Mouse (Mus musculus) neural tube, embryonic 14.5 days (tissue): ENCODE measurements at regions not wholly inside any gene's neighbourhood (a gene's known extent, or its start where the extent isn't known, plus 50 kb on each side); places are given as distances from the start of the nearest gene placed in this dataset.

Experiments used
- ATAC-seq: fragments of 200-750 bp; cut with Nextera tagmentation; 2 replicates; pipeline ENCODE4 v1.8.0; 2017; ENCODE audit warnings: low read depth, mild to moderate bottlenecking, moderate TSS enrichment, moderate library complexity
- H3K27ac ChIP-seq: fragments of 300-500 bp; sonication (generic); 2 replicates; pipeline ENCODE4 v1.5.1; 2014; ENCODE audit warnings: low read depth, mild to moderate bottlenecking, control low read depth, low read length, moderate library complexity, mixed read lengths
- H3K27me3 ChIP-seq: fragments of 300-500 bp; sonication (generic); 2 replicates; pipeline ENCODE4 v1.6.1; 2014; ENCODE audit warnings: low read length; ENCODE audit not compliant: control insufficient read depth, insufficient read depth
- H3K36me3 ChIP-seq: fragments of 300-500 bp; sonication (generic); 2 replicates; pipeline ENCODE4 v1.6.1; 2014; ENCODE audit warnings: low read length, mixed read lengths; ENCODE audit not compliant: control insufficient read depth, insufficient read depth
- H3K4me1 ChIP-seq: fragments of 300-500 bp; sonication (generic); 2 replicates; pipeline ENCODE4 v1.6.1; 2014; ENCODE audit warnings: low read length; ENCODE audit not compliant: control insufficient read depth, insufficient read depth
- H3K4me2 ChIP-seq: fragments of 300-500 bp; sonication (generic); 2 replicates; pipeline ENCODE4 v1.6.1; 2014; ENCODE audit warnings: mild to moderate bottlenecking, low read depth, low read length, control low read depth
- H3K4me3 ChIP-seq: fragments of 300-500 bp; sonication (generic); 2 replicates; pipeline ENCODE4 v1.5.1; 2014; ENCODE audit warnings: low read depth, low read length, control low read depth, mixed read lengths
- H3K9ac ChIP-seq: fragments of 300-500 bp; sonication (generic); replicated peaks from 2 replicates; pipeline ENCODE4 v1.6.1; 2014; ENCODE audit warnings: low read depth, mild to moderate bottlenecking, control low read depth, low read length, mixed read lengths
- H3K9me3 ChIP-seq: fragments of 300-500 bp; sonication (generic); 2 replicates; pipeline ENCODE4 v1.6.1; 2016; ENCODE audit warnings: low read length; ENCODE audit not compliant: control insufficient read depth
- WGBS: fragments of 180-500 bp; shearing (Covaris S2); extraction: QIAGEN DNeasy Blood & Tissue Kit; methylation state at CpG from one replicate; pipeline ENCODE4 v1.1.7; 2014; 5-methylcytosine and 5-hydroxymethylcytosine counted together

DNA sequence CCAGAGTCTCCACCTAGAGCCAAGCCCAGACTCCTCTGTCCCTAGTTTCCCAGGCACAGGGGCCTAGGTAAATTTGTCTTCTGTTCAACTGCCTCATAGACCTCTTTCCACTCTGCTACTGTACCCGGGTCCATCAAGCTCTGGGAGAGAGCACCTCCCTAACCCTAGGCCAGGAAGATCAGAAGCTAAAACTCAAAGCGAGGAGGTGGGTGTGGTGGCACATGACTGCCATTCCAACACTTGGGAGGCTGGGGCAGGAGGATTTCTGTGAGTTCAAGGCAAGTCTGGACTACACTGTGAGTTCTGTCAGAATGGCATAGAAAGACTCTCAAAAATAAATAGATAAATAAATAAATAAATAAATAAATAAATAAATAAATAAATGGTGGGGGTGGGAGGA is 91.2 kb upstream of the Tbx3 start:
- WGBS: 88% methylated on average over 2 of the region's 2 CpGs
- Histone ChIP-seq H3K4me3 (no peak overlapping the region), H3K4me2 (no peak overlapping the region), H3K4me1 (no peaks in the 10 kb centered on the region), H3K9ac (no peak overlapping the region), H3K27me3 (no peaks in the 10 kb centered on the region), H3K36me3 (no peaks in the 10 kb centered on the region), H3K9me3 (no peaks in the 10 kb centered on the region), H3K27ac (no peak overlapping the region)
- no peak for ATAC-seq

DNA sequence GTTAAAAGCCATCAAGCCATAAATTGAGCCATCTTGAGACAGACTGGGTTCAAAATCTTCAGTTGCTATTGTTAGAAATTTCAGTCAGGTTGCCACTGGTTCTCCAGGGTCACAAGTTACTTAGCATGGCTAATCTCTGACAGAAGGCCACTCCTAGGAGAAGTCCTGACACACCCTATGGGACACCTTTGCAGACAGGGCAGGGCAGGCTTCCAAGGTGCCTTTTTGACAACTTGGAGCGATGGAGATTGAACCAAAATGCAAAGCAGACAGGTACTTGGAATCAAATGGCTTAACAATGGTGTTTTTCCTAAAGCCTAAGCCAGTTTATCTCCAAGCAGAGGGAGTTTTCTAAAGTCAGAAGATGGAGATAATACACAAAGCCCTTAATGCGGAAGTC is 90.7 kb upstream of the Tbx3 start:
- 91% methylated on average over 2 of the region's 2 CpGs for WGBS
- H3K9me3 ChIP-seq: no peaks in the 10 kb centered on the region
- H3K4me1 ChIP-seq: no peaks in the 10 kb centered on the region
- H3K27ac ChIP-seq: no peak overlapping the region
- no peak for ATAC-seq
- H3K4me2 ChIP-seq: no peak overlapping the region
- no peaks in the 10 kb centered on the region for H3K36me3 ChIP-seq
- no peaks in the 10 kb centered on the region for H3K27me3 ChIP-seq
- H3K9ac ChIP-seq: no peak overlapping the region
- no peak overlapping the region for H3K4me3 ChIP-seq

GRCm38 (mm10) chr5:119580395-119580794 is 90.1 kb upstream of the Tbx3 start:
- no peak overlapping the region for H3K4me3 ChIP-seq
- H3K4me2 ChIP-seq: no peak overlapping the region
- WGBS: 89% methylated on average over 6 of the region's 6 CpGs
- no peak overlapping the region for H3K9ac ChIP-seq
- no peaks in the 10 kb centered on the region for H3K9me3 ChIP-seq
- no peak overlapping the region for H3K27ac ChIP-seq
- H3K4me1 ChIP-seq: no peaks in the 10 kb centered on the region
- no peak for ATAC-seq
- H3K36me3 ChIP-seq: no peaks in the 10 kb centered on the region
- H3K27me3 ChIP-seq: no peaks in the 10 kb centered on the region

GRCm38 (mm10) chr5:119580798-119581197 is 89.7 kb upstream of the Tbx3 start:
- ATAC-seq: no peak
- Histone ChIP-seq H3K27me3 (no peaks in the 10 kb centered on the region), H3K4me3 (no peak overlapping the region), H3K4me1 (no peaks in the 10 kb centered on the region), H3K4me2 (no peak overlapping the region), H3K36me3 (no peaks in the 10 kb centered on the region), H3K9ac (no peak overlapping the region), H3K9me3 (no peaks in the 10 kb centered on the region), H3K27ac (no peak overlapping the region)
- WGBS: 80% methylated on average over 2 of the region's 2 CpGs

DNA sequence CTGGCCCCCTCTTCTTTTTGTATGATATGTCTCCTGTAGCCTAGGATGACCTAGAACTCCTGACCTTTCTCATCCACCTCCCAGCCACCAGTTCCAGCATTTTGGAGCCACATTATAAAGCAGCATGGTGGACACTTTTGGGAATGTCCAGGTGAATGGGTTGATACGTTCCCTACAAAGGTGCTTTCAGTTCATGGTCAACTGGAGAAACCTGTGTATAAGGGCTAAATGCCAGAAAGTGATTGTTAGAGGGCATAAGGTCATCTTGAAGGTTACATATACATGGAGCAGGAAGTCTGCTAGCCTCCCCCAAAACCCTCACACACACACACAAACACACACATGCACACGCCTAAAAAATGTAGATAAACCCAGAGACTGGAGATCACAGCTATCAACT is 86.1 kb upstream of the Tbx3 start:
- no peak for ATAC-seq
- no peaks in the 10 kb centered on the region for H3K36me3 ChIP-seq
- H3K4me1 ChIP-seq: no peaks in the 10 kb centered on the region
- H3K9ac ChIP-seq: no peak overlapping the region
- H3K4me3 ChIP-seq: no peak overlapping the region
- H3K4me2 ChIP-seq: no peak overlapping the region
- no peaks in the 10 kb centered on the region for H3K9me3 ChIP-seq
- WGBS: 96% methylated on average over 2 of the region's 2 CpGs
- no peak overlapping the region for H3K27ac ChIP-seq
- H3K27me3 ChIP-seq: no peaks in the 10 kb centered on the region

DNA sequence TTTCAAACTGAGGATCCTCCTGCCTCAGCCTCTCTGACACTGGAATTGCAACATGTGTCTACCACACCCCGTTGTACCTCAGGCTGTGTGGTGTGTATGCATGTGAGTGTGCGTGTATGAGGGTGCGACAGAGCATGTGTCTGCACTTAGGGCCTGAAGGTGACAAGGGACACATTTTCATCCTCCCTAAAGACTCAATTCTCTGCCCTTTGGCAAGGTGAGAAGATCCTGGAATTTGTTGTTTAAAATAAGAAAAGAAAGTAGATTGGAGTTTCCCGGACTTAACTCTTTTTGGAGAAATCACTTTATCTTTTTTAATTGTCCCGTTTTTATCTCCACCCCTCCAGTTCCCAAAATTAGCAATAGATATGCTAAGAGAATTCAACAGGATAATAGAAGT is 85.6 kb upstream of the Tbx3 start:
- Histone ChIP-seq H3K27ac (no peak overlapping the region), H3K9me3 (no peaks in the 10 kb centered on the region), H3K4me2 (no peak overlapping the region), H3K27me3 (no peaks in the 10 kb centered on the region), H3K9ac (no peak overlapping the region), H3K4me3 (no peak overlapping the region), H3K4me1 (no peaks in the 10 kb centered on the region), H3K36me3 (no peaks in the 10 kb centered on the region)
- WGBS: 95% methylated on average over 5 of the region's 5 CpGs
- no peak for ATAC-seq

DNA sequence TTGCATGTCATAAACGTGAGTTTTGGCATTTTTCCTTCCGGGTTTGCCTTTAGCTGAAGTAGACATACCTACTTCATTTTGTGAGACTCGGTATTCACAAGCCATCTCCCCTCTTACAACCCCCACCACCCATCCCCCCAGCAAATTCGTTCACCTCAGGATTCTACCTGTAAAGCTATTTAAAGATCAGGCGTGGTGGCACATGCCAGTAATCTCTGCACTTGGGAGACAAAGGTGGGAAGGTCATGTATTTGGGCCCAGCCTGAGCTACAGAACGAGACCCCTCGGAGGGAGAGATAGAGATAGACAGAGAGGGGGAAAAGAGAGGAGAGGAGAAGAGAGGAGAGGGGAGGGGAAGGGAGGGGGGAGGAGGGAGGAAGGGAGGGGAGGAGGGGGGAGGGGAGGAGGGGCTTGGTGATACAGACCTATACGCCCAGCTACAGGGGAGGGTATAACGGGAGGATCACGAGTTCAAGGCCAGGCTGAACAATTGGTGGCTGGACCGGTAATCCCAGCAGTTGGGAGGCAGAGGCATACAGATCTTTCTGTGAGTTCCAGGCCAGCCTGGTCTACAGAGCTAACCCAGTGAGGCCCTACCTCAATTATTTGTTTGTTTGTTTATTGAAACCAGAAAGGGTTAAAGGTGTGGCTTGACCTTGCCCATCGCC is 83.9 kb upstream of the Tbx3 start:
- Histone ChIP-seq H3K27ac (no peak overlapping the region), H3K9me3 (no peaks in the 10 kb centered on the region), H3K9ac (no peak overlapping the region), H3K4me3 (no peak overlapping the region), H3K4me1 (no peaks in the 10 kb centered on the region), H3K27me3 (no peaks in the 10 kb centered on the region), H3K4me2 (no peak overlapping the region), H3K36me3 (no peaks in the 10 kb centered on the region)
- 82% methylated on average over 12 of the region's 12 CpGs for WGBS
- no peak for ATAC-seq

DNA sequence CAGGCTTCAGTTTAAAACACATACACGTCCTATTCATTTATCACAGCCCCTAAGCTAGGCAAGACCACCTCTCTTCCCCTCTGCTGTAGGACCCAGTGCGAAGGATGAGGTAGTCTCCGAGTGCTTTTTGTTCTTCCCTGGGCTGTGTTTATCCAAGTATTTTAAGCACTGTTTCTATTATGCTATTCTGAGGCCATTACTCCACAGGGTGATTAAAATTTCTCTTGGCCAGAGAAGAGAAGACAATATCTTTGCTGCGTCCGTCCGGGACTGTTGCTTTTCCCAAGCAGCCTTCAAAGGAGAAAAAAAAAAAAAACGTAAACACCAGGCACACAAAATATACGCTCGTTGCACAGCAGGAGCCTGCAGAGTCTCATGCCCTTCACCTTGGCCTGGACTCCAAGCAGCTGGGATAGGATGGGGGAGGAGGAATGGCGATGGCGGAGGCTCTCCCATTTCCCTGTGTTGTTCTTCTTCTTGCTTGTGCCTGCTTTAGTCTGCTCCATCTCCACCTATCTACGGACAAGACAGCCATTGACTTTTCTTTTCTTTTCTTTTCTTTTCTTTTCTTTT is 83.1 kb upstream of the Tbx3 start:
- no peaks in the 10 kb centered on the region for H3K4me1 ChIP-seq
- no peaks in the 10 kb centered on the region for H3K27me3 ChIP-seq
- no peak overlapping the region for H3K4me3 ChIP-seq
- no peaks in the 10 kb centered on the region for H3K36me3 ChIP-seq
- H3K9ac ChIP-seq: no peak overlapping the region
- H3K4me2 ChIP-seq: no peak overlapping the region
- no peaks in the 10 kb centered on the region for H3K9me3 ChIP-seq
- 51% methylated on average over 12 of the region's 12 CpGs for WGBS
- H3K27ac ChIP-seq: no peak overlapping the region
- no peak for ATAC-seq

GRCm38 (mm10) chr5:119588340-119589272 is 81.9 kb upstream of the Tbx3 start:
- ATAC-seq: no peak
- no peak overlapping the region for H3K4me3 ChIP-seq
- no peak overlapping the region for H3K4me2 ChIP-seq
- H3K27ac ChIP-seq: no peak overlapping the region
- no peaks in the 10 kb centered on the region for H3K9me3 ChIP-seq
- WGBS: 34% methylated on average over 9 of the region's 9 CpGs
- H3K9ac ChIP-seq: no peak overlapping the region
- no peaks in the 10 kb centered on the region for H3K36me3 ChIP-seq
- no peaks in the 10 kb centered on the region for H3K27me3 ChIP-seq
- no peaks in the 10 kb centered on the region for H3K4me1 ChIP-seq
